Mouse (Mus musculus) thymus, adult 2 months (tissue): ENCODE data around the gene Timm17a. TPM values are rescaled to one million over a fixed set of nuclear protein-coding genes. Genes with fewer than 3 reads are reported as not detected.

Source experiments
- DNase-seq: peaks from one replicate; pipeline ENCODE4 v3.0.0; 2021
- H3K27ac ChIP-seq: fragments of 200-500 bp; 2 replicates; pipeline ENCODE4 v1.5.1; 2012; ENCODE audit warnings: low read length, control low read depth; ENCODE audit not compliant: control insufficient read depth, insufficient read depth
- H3K27me3 ChIP-seq: fragments of 200-500 bp; 2 replicates; pipeline ENCODE4 v1.6.1; 2012; ENCODE audit warnings: mild to moderate bottlenecking, low read length, moderate library complexity, mixed read lengths; ENCODE audit not compliant: control insufficient read depth, insufficient read depth
- H3K36me3 ChIP-seq: fragments of 200-500 bp; 2 replicates; pipeline ENCODE4 v1.6.1; 2012; ENCODE audit warnings: mild to moderate bottlenecking, low read length, moderate library complexity; ENCODE audit not compliant: control insufficient read depth, insufficient read depth
- H3K4me1 ChIP-seq: fragments of 200-500 bp; replicated peaks from 2 replicates; pipeline ENCODE4 v1.6.1; 2012; ENCODE audit warnings: low read length; ENCODE audit not compliant: control insufficient read depth, insufficient read depth
- H3K4me3 ChIP-seq: fragments of 200-500 bp; 2 replicates; pipeline ENCODE4 v1.5.1; 2012; ENCODE audit warnings: mild to moderate bottlenecking, low read length, control low read depth, moderate library complexity; ENCODE audit not compliant: control insufficient read depth, insufficient read depth
- CTCF ChIP-seq: fragments of 200-500 bp; IDR thresholded peaks from 2 replicates; pipeline ENCODE4 v1.5.1; 2012; ENCODE audit warnings: mild to moderate bottlenecking, control low read depth, low read length, moderate library complexity, borderline replicate concordance; ENCODE audit not compliant: control insufficient read depth, poor library complexity, insufficient read depth; ENCODE audit errors: extremely low read depth
- POLR2A ChIP-seq: fragments of 200-500 bp; IDR thresholded peaks from 2 replicates; pipeline ENCODE4 v1.6.1; 2012; ENCODE audit warnings: mild to moderate bottlenecking, low read length, control low read depth, moderate library complexity; ENCODE audit not compliant: control insufficient read depth, poor library complexity, insufficient read depth; ENCODE audit errors: extremely low read depth
- WGBS: fragments of 180-500 bp; shearing (Covaris S2); methylation state at CpG from one replicate; pipeline ENCODE4 v1.1.7; 2018; 5-methylcytosine and 5-hydroxymethylcytosine counted together
- polyA plus RNA-seq: library from polyadenylated mRNA; depleted of rRNA; stranded (reverse); fragments of >200 nt; gene quantifications from 2 replicates; pipeline ENCODE4 v1.2.3, GENCODE M21; 2012

Gene Timm17a
- polyA plus RNA-seq, 1 experiment, result 50.3 TPM

GRCm38 (mm10) chr1:135344026-135344425 is 30.4 kb upstream of the Timm17a start:
- WGBS, result 42% methylated on average over 4 of the region's 4 CpGs
- no peak overlapping the region for H3K4me3 ChIP-seq
- no peak for TF ChIP-seq POLR2A
- TF ChIP-seq CTCF, result no peak
- H3K27me3 ChIP-seq, result no peaks in the 10 kb centered on the region
- H3K36me3 ChIP-seq, result no peaks in the 10 kb centered on the region
- no peak overlapping the region for H3K27ac ChIP-seq
- no peak for DNase-seq
- no peaks in the 10 kb centered on the region for H3K4me1 ChIP-seq

- 94% methylated on average over 8 of the region's 8 CpGs for WGBS
- Histone ChIP-seq H3K4me1 (no peaks in the 10 kb centered on the region), H3K27me3 (no peaks in the 10 kb centered on the region), H3K36me3 (no peaks in the 10 kb centered on the region), H3K4me3 (no peak overlapping the region), H3K27ac (no peak overlapping the region)
- TF ChIP-seq CTCF (no peak), POLR2A (no peak)
- DNase-seq, result no peak
Measured at GRCm38 (mm10) chr1:135341947-135342346, 28.4 kb upstream of the Timm17a start.

GRCm38 (mm10) chr1:135330578-135330977 is 17.0 kb upstream of the Timm17a start:
- 77% methylated on average over 6 of the region's 6 CpGs for WGBS
- Histone ChIP-seq H3K4me3 (no peak overlapping the region), H3K27ac (no peak overlapping the region), H3K36me3 (no peaks in the 10 kb centered on the region), H3K27me3 (no peaks in the 10 kb centered on the region), H3K4me1 (no peaks in the 10 kb centered on the region)
- TF ChIP-seq CTCF (no peak), POLR2A (no peak)
- no peak for DNase-seq

GRCm38 (mm10) chr1:135328368-135328767 is 14.8 kb upstream of the Timm17a start:
- no peak for TF ChIP-seq CTCF
- no peak for TF ChIP-seq POLR2A
- no peaks in the 10 kb centered on the region for H3K36me3 ChIP-seq
- no peak overlapping the region for H3K4me3 ChIP-seq
- no peak overlapping the region for H3K27ac ChIP-seq
- H3K27me3 ChIP-seq, result no peaks in the 10 kb centered on the region
- 90% methylated on average over 5 of the region's 5 CpGs for WGBS
- DNase-seq, result no peak
- H3K4me1 ChIP-seq, result no peaks in the 10 kb centered on the region

- WGBS, result 91% methylated on average over 2 of the region's 2 CpGs
Measured at GRCm38 (mm10) chr1:135325934-135326333, 12.4 kb upstream of the Timm17a start.

GRCm38 (mm10) chr1:135324571-135324970 is 11.0 kb upstream of the Timm17a start, which contains the start of gene Lmod1:
Gene Lmod1, plus strand, starts transcription at chr1:135324807.
- TF ChIP-seq POLR2A (no peak), CTCF (no peak)
- no peak for DNase-seq
- H3K4me1 ChIP-seq, result no peaks in the 10 kb centered on the region
- H3K27ac ChIP-seq, result no peak within 1 kb of the TSS; the same call in 1 of the 2 replicates
- no peaks in the 10 kb centered on the region; the same call in 1 of the 2 replicates for H3K27me3 ChIP-seq
- 62% methylated on average over 8 of the region's 8 CpGs for WGBS
- H3K4me3 ChIP-seq, result no peak within 1 kb of the TSS
- H3K36me3 ChIP-seq, result no peaks in the 10 kb centered on the region

More at GRCm38 (mm10) chr1:135325934-135326333, 12.4 kb upstream of the Timm17a start:
- DNase-seq, result no peak
- Histone ChIP-seq H3K27ac (no peak overlapping the region), H3K27me3 (no peaks in the 10 kb centered on the region; the same call in 1 of the 2 replicates), H3K4me1 (no peaks in the 10 kb centered on the region), H3K4me3 (no peak overlapping the region), H3K36me3 (no peaks in the 10 kb centered on the region)
- TF ChIP-seq POLR2A, result no peak
- TF ChIP-seq CTCF, result no peak
